Mouse (Mus musculus): ENCODE results near the gene Pycr2.

Gene Pycr2

DNA sequence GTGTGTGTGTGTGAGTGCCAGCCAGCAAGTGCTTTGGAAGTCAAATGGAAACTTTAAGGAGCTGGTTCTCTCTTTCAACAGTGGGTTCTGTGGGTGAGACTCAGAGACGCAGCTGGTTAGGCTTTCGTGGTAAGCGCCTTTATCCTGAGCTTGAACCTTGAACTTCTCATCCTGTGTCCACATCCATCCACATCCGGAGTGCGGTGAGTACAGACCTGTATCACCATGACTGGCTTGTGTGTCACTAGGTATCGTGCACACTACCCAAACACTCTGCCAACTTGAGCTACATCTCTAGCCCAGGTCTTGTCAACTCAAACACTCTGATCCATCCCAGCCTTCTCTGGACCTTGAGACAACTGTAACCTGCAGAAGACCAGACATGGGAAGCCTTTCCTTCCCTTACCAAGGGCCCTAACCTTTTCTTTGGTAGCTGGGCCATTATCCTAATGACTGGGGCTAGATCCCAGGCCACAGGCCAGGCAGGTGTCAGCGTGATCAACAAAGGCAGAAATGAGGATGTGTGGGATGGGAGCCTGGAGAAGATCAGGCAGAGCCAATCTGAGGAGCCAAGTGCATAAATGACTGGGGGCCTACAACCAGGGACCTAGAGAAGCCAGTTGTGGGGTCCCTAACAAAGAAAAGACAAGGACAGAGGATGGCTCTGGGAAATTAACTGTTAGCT lies 36.8 kb downstream of the Pycr2 start:
- DNase-seq (ENCODE audit: low read depth, low spot score), result no peak

- no peak for DNase-seq (ENCODE audit: low read depth, low spot score)
Measured at GRCm38 (mm10) chr1:180941726-180942125, 37.6 kb downstream of the Pycr2 start.

DNA sequence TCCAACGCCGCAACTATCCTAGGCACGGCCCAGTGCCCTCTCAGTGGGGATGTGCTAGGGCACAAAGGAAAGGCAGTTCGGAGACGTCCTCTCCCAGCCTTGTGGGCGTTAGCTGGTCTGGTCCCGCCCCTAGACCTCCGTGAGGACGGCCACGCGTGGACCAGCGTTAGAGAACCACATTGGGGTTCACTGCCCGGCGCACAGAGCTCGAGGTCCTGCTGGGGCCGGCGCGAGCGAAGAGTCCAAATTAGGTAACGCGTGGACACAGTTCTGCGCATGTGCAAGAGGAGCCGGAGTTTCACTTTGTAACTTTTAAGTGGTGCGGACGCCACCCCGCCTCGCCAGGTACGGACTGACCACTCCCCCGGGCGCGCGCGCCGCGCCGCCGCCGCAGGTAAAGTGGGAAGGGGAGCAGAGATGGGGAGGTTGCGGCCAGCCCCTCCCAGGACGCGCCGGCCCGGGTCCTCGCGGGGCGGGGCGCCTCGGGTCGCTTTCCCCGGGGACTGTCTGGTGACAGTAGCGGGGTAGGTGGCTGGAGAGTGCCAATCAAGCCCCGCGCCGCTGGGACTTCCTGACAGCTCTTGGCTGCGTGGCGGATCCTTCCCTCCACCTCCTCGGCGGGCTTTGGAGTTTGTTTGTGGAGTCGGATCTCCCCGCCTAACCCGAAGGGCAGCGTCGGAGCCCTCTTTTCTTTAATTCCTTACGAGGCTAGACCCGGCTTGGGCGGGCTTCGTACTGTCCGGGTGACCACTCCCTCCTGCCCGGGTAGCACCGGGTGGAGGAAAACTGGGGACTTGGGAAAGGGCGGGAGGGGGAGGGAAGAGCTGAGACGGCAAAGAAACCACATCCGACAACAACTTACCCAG lies 38.3 kb downstream of the Pycr2 start, which contains the start of gene Tmem63a:
Tmem63a (plus strand) TSS at position 179 of the 866 bp plus-strand sequence.
- DNase-seq (ENCODE audit: low read depth, low spot score), result peak; percentile 70

DNA sequence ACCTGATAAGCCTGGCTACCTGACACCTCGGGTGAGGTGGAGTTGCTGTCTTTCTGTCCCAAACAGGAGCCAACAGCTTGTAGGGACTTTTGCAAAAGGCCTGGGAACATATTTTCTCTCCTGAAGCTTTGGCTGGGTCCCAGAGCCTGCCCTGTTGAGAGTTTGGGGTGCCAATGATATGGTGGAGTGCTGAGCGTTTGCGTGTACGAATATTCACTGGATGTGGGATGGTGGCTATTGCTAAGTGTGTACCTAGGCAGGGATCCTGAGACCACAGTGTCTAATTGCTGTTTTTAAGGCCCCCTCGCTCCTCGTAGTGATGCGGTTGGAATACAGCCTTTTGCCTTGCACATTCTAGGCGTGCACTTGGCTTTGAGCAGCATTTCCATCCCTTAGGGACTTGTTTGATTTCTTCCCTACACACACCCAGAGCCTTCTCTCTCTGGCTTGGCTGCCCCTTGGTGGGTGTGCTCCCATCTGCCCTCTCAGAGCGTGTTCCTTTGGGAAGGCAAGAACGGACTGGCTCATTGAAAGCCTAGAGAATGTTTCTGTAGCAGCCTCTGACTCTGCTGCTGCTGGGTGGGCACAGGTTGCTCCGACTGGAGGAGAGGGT lies 39.0 kb downstream of the Pycr2 start:
- no peak for DNase-seq (ENCODE audit: low read depth, low spot score)

- no peak for DNase-seq (ENCODE audit: low read depth, low spot score)
Measured at GRCm38 (mm10) chr1:180943896-180944295, 39.8 kb downstream of the Pycr2 start.

GRCm38 (mm10) chr1:180944553-180944952 lies 40.5 kb downstream of the Pycr2 start:
- no peak for DNase-seq (ENCODE audit: low read depth, low spot score)

DNA sequence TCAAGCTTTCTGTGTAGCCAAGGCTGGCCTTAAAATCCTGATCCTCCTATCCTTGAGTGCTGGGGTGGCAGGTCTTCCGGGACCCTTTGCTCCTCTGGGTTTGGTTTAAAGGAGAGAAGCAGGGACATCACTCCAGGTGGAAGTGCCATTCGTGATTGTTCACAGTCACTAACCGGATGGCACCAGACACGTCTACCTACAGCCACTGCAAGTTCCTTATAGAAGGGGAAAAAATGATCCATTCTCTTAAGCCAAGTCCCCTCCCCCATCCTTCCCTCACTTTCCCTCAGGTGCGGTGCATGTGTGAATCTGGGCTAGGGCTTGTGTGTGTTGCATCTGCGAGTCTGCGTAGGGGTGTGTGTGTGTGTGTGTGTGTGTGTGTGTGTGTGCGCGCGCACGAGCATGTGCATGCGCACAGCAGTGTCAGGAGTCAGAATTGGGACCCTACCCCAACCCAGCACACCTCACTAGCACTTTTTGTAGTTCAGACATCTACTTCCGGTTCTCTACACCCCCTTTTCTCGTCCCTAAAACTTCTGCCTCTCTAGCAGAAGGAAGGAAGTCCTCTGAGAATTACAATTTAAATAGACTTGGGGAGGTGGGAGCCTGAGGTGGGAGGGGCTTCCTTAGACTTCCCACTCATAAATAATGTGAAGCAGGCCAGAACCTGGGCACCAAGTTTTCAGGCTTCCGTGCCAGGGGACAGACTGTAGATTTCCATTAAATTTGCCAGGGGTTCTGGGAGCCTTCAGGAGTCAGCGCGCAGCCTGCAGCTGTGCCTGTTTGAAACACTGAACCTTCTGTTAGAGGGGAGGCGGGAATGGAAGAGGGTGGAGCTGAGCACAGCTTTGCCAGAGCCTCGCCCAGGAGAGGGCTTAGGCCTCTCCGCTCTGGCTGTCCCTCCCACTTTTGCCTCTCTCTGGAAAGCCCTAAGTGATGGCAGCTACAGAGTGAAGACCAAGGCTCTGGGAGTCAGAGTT lies 41.2 kb downstream of the Pycr2 start:
- DNase-seq (ENCODE audit: low read depth, low spot score), result peak; percentile 84

DNA sequence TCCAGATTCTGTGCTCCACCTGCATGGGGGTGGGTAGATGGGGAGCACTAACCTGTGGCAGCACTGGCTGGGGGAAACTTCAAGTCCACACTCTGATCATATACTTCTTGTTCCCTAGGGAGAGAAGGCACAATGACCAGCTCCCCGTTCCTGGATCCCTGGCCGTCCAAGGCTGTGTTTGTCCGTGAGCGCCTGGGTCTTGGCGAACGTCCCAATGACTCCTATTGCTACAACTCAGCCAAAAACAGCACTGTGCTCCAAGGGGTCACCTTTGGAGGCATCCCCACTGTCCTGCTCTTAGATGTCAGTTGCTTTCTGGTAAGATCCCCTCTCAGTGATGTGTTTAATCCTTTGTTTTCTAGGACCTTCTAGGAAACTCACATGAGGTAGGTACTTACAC lies 42.4 kb downstream of the Pycr2 start:
- DNase-seq (ENCODE audit: low read depth, low spot score), result no peak

DNA sequence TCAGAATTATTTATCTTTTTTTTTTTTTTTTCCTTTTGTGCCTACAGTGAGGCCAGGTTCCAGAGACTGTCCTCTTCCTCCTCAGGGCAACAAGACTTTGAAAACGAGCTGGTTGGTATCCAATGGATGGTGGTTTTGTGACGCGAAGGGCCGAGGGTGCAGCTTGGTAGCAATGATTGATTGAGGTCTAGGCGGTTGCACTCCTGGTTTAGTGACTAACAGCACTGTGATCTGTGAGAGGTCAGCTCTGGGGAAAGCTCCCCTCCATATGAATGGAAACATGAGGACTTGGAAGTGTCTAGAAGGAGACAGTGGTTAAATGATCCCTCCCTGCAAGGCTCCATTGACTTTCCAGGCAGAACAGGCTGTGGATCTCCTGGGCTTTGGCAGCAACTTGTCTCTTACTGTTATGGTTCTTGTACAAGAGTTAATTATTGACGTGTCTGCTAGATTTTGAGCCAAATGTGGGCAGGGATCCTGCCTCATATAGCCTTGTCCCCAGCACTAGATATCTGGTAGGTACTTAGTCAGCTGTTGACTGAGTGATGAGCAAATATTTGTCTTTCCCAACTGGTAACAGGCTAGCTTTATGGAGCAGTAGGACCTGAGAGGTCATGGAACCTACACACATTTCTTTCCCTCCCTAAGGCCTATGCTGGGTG lies 48.1 kb downstream of the Pycr2 start:
- no peak for DNase-seq (ENCODE audit: low read depth, low spot score)

- DNase-seq (ENCODE audit: low read depth, low spot score), result no peak
Measured at GRCm38 (mm10) chr1:180952808-180953207, 48.7 kb downstream of the Pycr2 start.

GRCm38 (mm10) chr1:180956401-180956800 lies 52.3 kb downstream of the Pycr2 start:
- no peak for DNase-seq (ENCODE audit: low read depth, low spot score)

DNA sequence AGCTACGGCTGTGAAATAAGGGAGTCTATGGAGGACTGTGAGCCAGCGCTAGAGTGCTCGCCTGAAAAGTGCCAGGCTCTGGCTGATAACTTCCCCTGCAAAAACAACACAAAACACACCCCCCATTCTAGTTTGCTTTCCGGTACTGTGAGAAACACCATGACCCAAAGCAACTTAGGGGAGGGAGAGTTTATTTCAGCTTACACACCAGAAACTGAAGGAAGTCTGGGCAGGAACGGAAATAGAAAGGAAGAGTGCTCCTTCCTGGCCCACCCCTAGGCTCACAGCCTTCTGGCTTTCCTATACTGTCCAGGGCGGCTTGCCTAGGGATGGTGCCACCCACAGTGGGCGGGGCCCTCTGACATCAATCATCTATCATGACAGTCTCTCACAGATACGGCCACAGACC lies 52.9 kb downstream of the Pycr2 start:
- DNase-seq (ENCODE audit: low read depth, low spot score), result no peak
